Mouse (Mus musculus) bone marrow, adult 2 months (tissue): Measurements from ENCODE around the gene Calr3. TPM values are rescaled to one million over a fixed set of nuclear protein-coding genes. Genes with fewer than 3 reads are reported as not detected.

Experiments used
- H3K27ac ChIP-seq: fragments of 200-500 bp; 2 replicates; pipeline ENCODE4 v1.5.1; 2012; ENCODE audit warnings: low read depth, mild to moderate bottlenecking, control low read depth, inconsistent platforms, low read length; ENCODE audit not compliant: control insufficient read depth, poor library complexity, insufficient read depth
- H3K4me1 ChIP-seq: fragments of 200-500 bp; 2 replicates; pipeline ENCODE4 v1.6.1; 2011; ENCODE audit warnings: low read length; ENCODE audit not compliant: control insufficient read depth, insufficient read depth
- H3K4me3 ChIP-seq: fragments of 200-500 bp; replicated peaks from 2 replicates; pipeline ENCODE3; 2011; ENCODE audit warnings: mild to moderate bottlenecking, low read depth, low read length, control low read depth; ENCODE audit not compliant: control insufficient read depth
- CTCF ChIP-seq: fragments of 200-500 bp; IDR thresholded peaks from 2 replicates; pipeline ENCODE4 v1.5.1; 2011; ENCODE audit warnings: low read length, control low read depth; ENCODE audit not compliant: control insufficient read depth, insufficient read depth
- POLR2A ChIP-seq: fragments of 200-500 bp; IDR thresholded peaks from 2 replicates; pipeline ENCODE4 v1.6.1; 2011; ENCODE audit warnings: low read depth, mild to moderate bottlenecking, control low read depth, low read length, borderline replicate concordance; ENCODE audit not compliant: control insufficient read depth
- WGBS: fragments of 180-500 bp; shearing (Covaris S2); methylation state at CpG from one replicate; pipeline ENCODE4 v1.1.7; 2018; 5-methylcytosine and 5-hydroxymethylcytosine counted together
- polyA plus RNA-seq: library from polyadenylated mRNA; stranded (reverse); fragments of >200 nt; gene quantifications from 2 replicates; pipeline ENCODE4 v1.2.4, GENCODE M21; 2011; ENCODE audit warnings: low replicate concordance; ENCODE audit not compliant: missing spikeins, insufficient read depth, insufficient read length

The Calr3 gene
- polyA plus RNA-seq, 1 experiment: not detected

GRCm38 (mm10) chr8:72421362-72422335, 22.0 kb downstream of the Calr3 start, which contains the start of gene Eps15l1:
Gene Eps15l1 (minus strand): TSS chr8:72421460.
- peak within 1 kb of the TSS; percentile 80 for H3K4me3 ChIP-seq
- peaks cover 2% of the 10 kb centered on the region for H3K4me1 ChIP-seq
- TF ChIP-seq POLR2A: peak; percentile 86; the same call in 1 of the 2 replicates
- no peak for TF ChIP-seq CTCF
- 1% methylated on average over 48 of the region's 48 CpGs for WGBS
- H3K27ac ChIP-seq: peak within 1 kb of the TSS; percentile 89

- Histone ChIP-seq H3K27ac (peak overlapping the region; percentile 89), H3K4me1 (peaks cover 3% of the 10 kb centered on the region), H3K4me3 (peak overlapping the region; percentile 80)
- under 1% methylated on average over 72 of the region's 73 CpGs for WGBS
- no peak for TF ChIP-seq POLR2A
- no peak for TF ChIP-seq CTCF
Observed at GRCm38 (mm10) chr8:72420571-72421361, 22.9 kb downstream of the Calr3 start.

GRCm38 (mm10) chr8:72418073-72418472, 25.6 kb downstream of the Calr3 start:
- no peak overlapping the region for H3K4me3 ChIP-seq
- H3K4me1 ChIP-seq: peaks cover 5% of the 10 kb centered on the region
- TF ChIP-seq POLR2A (no peak), CTCF (no peak)
- H3K27ac ChIP-seq: no peak overlapping the region
- 64% methylated on average over 4 of the region's 4 CpGs for WGBS

- no peak for TF ChIP-seq POLR2A
- TF ChIP-seq CTCF: 0 out of 2 replicates have a peak, but pooled peaks have one; percentile 4
- no peak overlapping the region for H3K4me3 ChIP-seq
- peaks cover 5% of the 10 kb centered on the region for H3K4me1 ChIP-seq
- WGBS: 55% methylated on average over 2 of the region's 2 CpGs
- peak overlapping the region; percentile 50 for H3K27ac ChIP-seq
Observed at GRCm38 (mm10) chr8:72415252-72415651, 28.4 kb downstream of the Calr3 start.

GRCm38 (mm10) chr8:72413839-72414238, 29.8 kb downstream of the Calr3 start:
- WGBS: 59% methylated on average over 7 of the region's 7 CpGs
- Histone ChIP-seq H3K27ac (peak overlapping the region; percentile 85), H3K4me1 (peaks cover 5% of the 10 kb centered on the region), H3K4me3 (no peak overlapping the region)
- TF ChIP-seq POLR2A (no peak), CTCF (0 out of 2 replicates have a peak, but pooled peaks have one; percentile 24)

- H3K4me1 ChIP-seq: peaks cover 2% of the 10 kb centered on the region; the same call in 1 of the 2 replicates
- H3K27ac ChIP-seq: no peak overlapping the region
- WGBS: 50% methylated on average over 3 of the region's 3 CpGs
- TF ChIP-seq CTCF (no peak), POLR2A (no peak)
- H3K4me3 ChIP-seq: no peak overlapping the region
Observed at GRCm38 (mm10) chr8:72409443-72409842, 34.2 kb downstream of the Calr3 start.

- 72% methylated on average over 1 of the region's 1 CpGs for WGBS
- H3K4me1 ChIP-seq: no peaks in the 10 kb centered on the region; the same call in 1 of the 2 replicates
- H3K27ac ChIP-seq: no peak overlapping the region
- TF ChIP-seq CTCF: no peak
- no peak for TF ChIP-seq POLR2A
- no peak overlapping the region for H3K4me3 ChIP-seq
Observed at GRCm38 (mm10) chr8:72407878-72408277, 35.8 kb downstream of the Calr3 start.

- TF ChIP-seq CTCF (no peak), POLR2A (no peak)
- H3K4me1 ChIP-seq: peaks cover 4% of the 10 kb centered on the region
- WGBS: 89% methylated on average over 3 of the region's 3 CpGs
- H3K27ac ChIP-seq: no peak overlapping the region
- H3K4me3 ChIP-seq: no peak overlapping the region
Observed at GRCm38 (mm10) chr8:72402981-72403380, 40.7 kb downstream of the Calr3 start.
